Mouse (Mus musculus): ENCODE data around the gene Aff1. TPM values are rescaled to one million over a fixed set of nuclear protein-coding genes. Genes with fewer than 3 reads are reported as not detected.
A peak's percentile ranks its signal among the peaks of the same experiment; 100 is the strongest.

Gene Aff1
- total and polyA plus RNA-seq, 2 experiments from 2014 or later: 6.5 to 29.0 TPM

- 2% methylated on average over 41 of the region's 56 CpGs for WGBS
- no peak within 1 kb of the TSS for H3K27ac ChIP-seq (ENCODE audit: low read depth)
- ATAC-seq (ENCODE audit: insufficient read depth, low read depth): peak; percentile 85
- peak within 1 kb of the TSS; percentile 52 for H3K4me3 ChIP-seq (ENCODE audit: low read depth, low read length)
- H3K36me3 ChIP-seq (replicated peaks; ENCODE audit: control insufficient read depth, insufficient read depth, low read length): no peaks in the 10 kb centered on the region
- no peaks in the 10 kb centered on the region for H3K4me1 ChIP-seq (ENCODE audit: control insufficient read depth, insufficient read depth)
- peak within 1 kb of the TSS; percentile 58 for H3K9ac ChIP-seq (replicated peaks; ENCODE audit: low read depth, low read length)
- DNase-seq (ENCODE audit: low spot score): peak; percentile 47
- H3K27me3 ChIP-seq (ENCODE audit: control insufficient read depth, insufficient read depth, low read length): no peaks in the 10 kb centered on the region
- 0 out of 2 replicates have a peak, but pooled peaks cover 3% of the 10 kb centered on the region for H3K9me3 ChIP-seq (replicated peaks; ENCODE audit: control insufficient read depth, low read length)
- TF ChIP-seq EP300 (IDR thresholded peaks at IDR 0.05; ENCODE audit: low read depth) (no peak), CTCF (IDR thresholded peaks at IDR 0.05; ENCODE audit: low read depth) (peak; percentile 52)
- peak within 1 kb of the TSS; percentile 86 for H3K4me2 ChIP-seq (ENCODE audit: low read depth, low read length)
Measured at GRCm38 (mm10) chr5:103655346-103656118, 36.6 kb upstream of the Aff1 start, which contains the start of gene 1700016H13Rik. Gene 1700016H13Rik (minus strand): TSS chr5:103656010.

- no peak overlapping the region for H3K4me3 ChIP-seq (ENCODE audit: low read depth, low read length)
- TF ChIP-seq CTCF (IDR thresholded peaks at IDR 0.05; ENCODE audit: low read depth) (peak; percentile 40), EP300 (IDR thresholded peaks at IDR 0.05; ENCODE audit: low read depth) (no peak)
- DNase-seq (ENCODE audit: low spot score) (no peak), ATAC-seq (ENCODE audit: insufficient read depth, low read depth) (no peak)
- H3K27ac ChIP-seq (ENCODE audit: low read depth): no peak overlapping the region
- H3K4me1 ChIP-seq (ENCODE audit: control insufficient read depth, insufficient read depth): no peaks in the 10 kb centered on the region
- H3K9me3 ChIP-seq (replicated peaks; ENCODE audit: control insufficient read depth, low read length): no peaks in the 10 kb centered on the region
- no peak overlapping the region for H3K4me2 ChIP-seq (ENCODE audit: low read depth, low read length)
- WGBS: 65% methylated on average over 5 of the region's 5 CpGs
- no peak overlapping the region for H3K9ac ChIP-seq (replicated peaks; ENCODE audit: low read depth, low read length)
- H3K36me3 ChIP-seq (replicated peaks; ENCODE audit: control insufficient read depth, insufficient read depth, low read length): no peaks in the 10 kb centered on the region
- no peaks in the 10 kb centered on the region for H3K27me3 ChIP-seq (ENCODE audit: control insufficient read depth, insufficient read depth, low read length)
Measured at GRCm38 (mm10) chr5:103658921-103659320, 33.3 kb upstream of the Aff1 start.

- no peaks in the 10 kb centered on the region for H3K27me3 ChIP-seq (ENCODE audit: control insufficient read depth, insufficient read depth, low read length)
- WGBS: 25% methylated on average over 3 of the region's 3 CpGs
- no peak for ATAC-seq (ENCODE audit: insufficient read depth, low read depth)
- no peak for TF ChIP-seq EP300 (IDR thresholded peaks at IDR 0.05; ENCODE audit: low read depth)
- peak; percentile 85 for TF ChIP-seq CTCF (IDR thresholded peaks at IDR 0.05; ENCODE audit: low read depth)
- no peak overlapping the region for H3K27ac ChIP-seq (ENCODE audit: low read depth)
- no peak overlapping the region for H3K4me2 ChIP-seq (ENCODE audit: low read depth, low read length)
- H3K9ac ChIP-seq (replicated peaks; ENCODE audit: low read depth, low read length): no peak overlapping the region
- H3K4me1 ChIP-seq (ENCODE audit: control insufficient read depth, insufficient read depth): no peaks in the 10 kb centered on the region
- no peaks in the 10 kb centered on the region for H3K9me3 ChIP-seq (replicated peaks; ENCODE audit: control insufficient read depth, low read length)
- no peak overlapping the region for H3K4me3 ChIP-seq (ENCODE audit: low read depth, low read length)
- H3K36me3 ChIP-seq (replicated peaks; ENCODE audit: control insufficient read depth, insufficient read depth, low read length): no peaks in the 10 kb centered on the region
- DNase-seq (ENCODE audit: low spot score): peak; percentile 82
Measured at GRCm38 (mm10) chr5:103659571-103659970, 32.6 kb upstream of the Aff1 start.

GRCm38 (mm10) chr5:103664932-103665331 lies 27.2 kb upstream of the Aff1 start:
- DNase-seq (ENCODE audit: low spot score): no peak
- no peak for TF ChIP-seq EP300 (IDR thresholded peaks at IDR 0.05; ENCODE audit: low read depth)
- no peak for TF ChIP-seq CTCF (IDR thresholded peaks at IDR 0.05; ENCODE audit: low read depth)
- no peak overlapping the region for H3K9ac ChIP-seq (replicated peaks; ENCODE audit: low read depth, low read length)
- H3K36me3 ChIP-seq (replicated peaks; ENCODE audit: control insufficient read depth, insufficient read depth, low read length): no peaks in the 10 kb centered on the region
- 78% methylated on average over 9 of the region's 9 CpGs for WGBS
- no peaks in the 10 kb centered on the region for H3K27me3 ChIP-seq (ENCODE audit: control insufficient read depth, insufficient read depth, low read length)
- no peak overlapping the region for H3K4me2 ChIP-seq (ENCODE audit: low read depth, low read length)
- H3K4me3 ChIP-seq (ENCODE audit: low read depth, low read length): no peak overlapping the region
- no peaks in the 10 kb centered on the region for H3K9me3 ChIP-seq (replicated peaks; ENCODE audit: control insufficient read depth, low read length)
- ATAC-seq (ENCODE audit: insufficient read depth, low read depth): no peak
- H3K27ac ChIP-seq (ENCODE audit: low read depth): no peak overlapping the region
- no peaks in the 10 kb centered on the region for H3K4me1 ChIP-seq (ENCODE audit: control insufficient read depth, insufficient read depth)

- DNase-seq (ENCODE audit: low spot score): no peak
- no peaks in the 10 kb centered on the region for H3K4me1 ChIP-seq (ENCODE audit: control insufficient read depth, insufficient read depth)
- WGBS: 69% methylated on average over 2 of the region's 2 CpGs
- H3K27me3 ChIP-seq (ENCODE audit: control insufficient read depth, insufficient read depth, low read length): no peaks in the 10 kb centered on the region
- no peaks in the 10 kb centered on the region for H3K36me3 ChIP-seq (replicated peaks; ENCODE audit: control insufficient read depth, insufficient read depth, low read length)
- TF ChIP-seq EP300 (IDR thresholded peaks at IDR 0.05; ENCODE audit: low read depth) (no peak), CTCF (IDR thresholded peaks at IDR 0.05; ENCODE audit: low read depth) (no peak)
- no peak overlapping the region for H3K4me2 ChIP-seq (ENCODE audit: low read depth, low read length)
- H3K27ac ChIP-seq (ENCODE audit: low read depth): no peak overlapping the region
- no peak for ATAC-seq (ENCODE audit: insufficient read depth, low read depth)
- no peak overlapping the region for H3K4me3 ChIP-seq (ENCODE audit: low read depth, low read length)
- no peak overlapping the region for H3K9ac ChIP-seq (replicated peaks; ENCODE audit: low read depth, low read length)
- H3K9me3 ChIP-seq (replicated peaks; ENCODE audit: control insufficient read depth, low read length): no peaks in the 10 kb centered on the region
Measured at GRCm38 (mm10) chr5:103665876-103666275, 26.3 kb upstream of the Aff1 start.
